8 mouse cellular contexts compared by ENCODE assay signal in the genomic region with DNA sequence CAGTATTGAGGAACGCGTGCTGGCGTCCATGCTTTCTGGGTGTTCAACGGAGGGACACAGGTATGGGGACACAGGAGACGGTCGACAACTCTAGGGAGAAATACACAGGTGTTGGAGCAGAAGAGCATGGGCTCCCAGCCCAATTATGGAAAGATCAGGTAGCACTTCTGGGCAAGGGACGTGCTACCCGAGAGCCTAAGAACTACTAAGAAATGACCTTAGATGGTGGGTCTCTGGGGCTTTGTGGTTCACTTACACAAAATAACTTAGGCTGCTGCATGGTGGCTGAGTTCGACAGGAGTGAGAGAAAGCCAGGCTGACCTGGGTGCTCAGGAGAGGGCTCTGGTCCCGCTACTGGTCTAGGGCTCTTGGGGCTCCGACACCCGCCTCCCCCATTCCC. TPM values are rescaled to one million over a fixed set of nuclear protein-coding genes. Genes with fewer than 3 reads are reported as not detected.
DNase-seq lines count a peak whose midpoint lies in the region; ATAC-seq and TF ChIP-seq lines count a peak whose summit lies in the region.

No protein-coding gene starts in this region.

- DNase-seq in layer of hippocampus, adult 2 months (ENCODE audit: low spot score in 2 of 2) = no peak
- DNase-seq in layer of hippocampus, postnatal 25 days (ENCODE audit: extremely low spot score in 1 of 2, low spot score in 1 of 2) = no peak
- DNase-seq in embryonic facial prominence, embryonic 14.5 days (ENCODE audit: low spot score) = peak; percentile 27
- no peak for DNase-seq in intestine, embryonic 14.5 days (ENCODE audit: low spot score)
- DNase-seq in ovary, adult 18-20 months (ENCODE audit: low spot score) = no peak
- DNase-seq in layer of hippocampus, postnatal 36 days = no peak
- no peak for DNase-seq in cerebellum, postnatal 25 days

- H3K9ac ChIP-seq in embryonic facial prominence, embryonic 14.5 days (ENCODE audit: low read depth, low read length) = 0 out of 2 replicates have a peak overlapping the region, but pooled peaks have one; percentile 71
- H3K9ac ChIP-seq in intestine, embryonic 14.5 days (ENCODE audit: low read length) = no peak overlapping the region
- no peak overlapping the region for H3K9ac ChIP-seq in midbrain, embryonic 16.5 days (ENCODE audit: low read depth, low read length)

- ATAC-seq in embryonic facial prominence, embryonic 14.5 days (ENCODE audit: low read depth) = peak; percentile 61
- no peak for ATAC-seq in intestine, embryonic 14.5 days (replicated peaks; ENCODE audit: low FRiP score, low TSS enrichment, low read depth)
- no peak for ATAC-seq in midbrain, embryonic 16.5 days

- peak overlapping the region; percentile 77; the same call in 1 of the 2 replicates for H3K4me3 ChIP-seq in layer of hippocampus, adult 2 months
- peak overlapping the region; percentile 70 for H3K4me3 ChIP-seq in embryonic facial prominence, embryonic 14.5 days (ENCODE audit: low read depth, low read length)
- H3K4me3 ChIP-seq in intestine, embryonic 14.5 days (ENCODE audit: low read depth, low read length) = peak overlapping the region; percentile 72
- H3K4me3 ChIP-seq in midbrain, embryonic 16.5 days (ENCODE audit: low read depth, low read length) = no peak overlapping the region

- no peaks in the 10 kb centered on the region for H3K36me3 ChIP-seq in embryonic facial prominence, embryonic 14.5 days (ENCODE audit: control insufficient read depth, insufficient read depth, low read length)
- no peaks in the 10 kb centered on the region for H3K36me3 ChIP-seq in intestine, embryonic 14.5 days (ENCODE audit: control insufficient read depth, insufficient read depth, low read length)
- H3K36me3 ChIP-seq in midbrain, embryonic 16.5 days (ENCODE audit: control insufficient read depth, insufficient read depth, low read length) = no peaks in the 10 kb centered on the region

- H3K4me1 ChIP-seq in embryonic facial prominence, embryonic 14.5 days (ENCODE audit: control insufficient read depth, insufficient read depth, low read length) = 0 out of 2 replicates have a peak, but pooled peaks cover 4% of the 10 kb centered on the region
- 0 out of 2 replicates have a peak, but pooled peaks cover 3% of the 10 kb centered on the region for H3K4me1 ChIP-seq in intestine, embryonic 14.5 days (replicated peaks; ENCODE audit: control insufficient read depth, insufficient read depth, low read length)
- peaks cover 5% of the 10 kb centered on the region for H3K4me1 ChIP-seq in midbrain, embryonic 16.5 days (ENCODE audit: control insufficient read depth, insufficient read depth, low read length)

- no peaks in the 10 kb centered on the region for H3K9me3 ChIP-seq in embryonic facial prominence, embryonic 14.5 days (ENCODE audit: control insufficient read depth, low read length)
- H3K9me3 ChIP-seq in intestine, embryonic 14.5 days (ENCODE audit: control insufficient read depth, low read length) = no peaks in the 10 kb centered on the region
- no peaks in the 10 kb centered on the region for H3K9me3 ChIP-seq in midbrain, embryonic 16.5 days (replicated peaks; ENCODE audit: control insufficient read depth, low read length, poor library complexity, severe bottlenecking)

- H3K4me2 ChIP-seq in embryonic facial prominence, embryonic 14.5 days (ENCODE audit: low read depth, low read length) = peak overlapping the region; percentile 94
- peak overlapping the region; percentile 92 for H3K4me2 ChIP-seq in intestine, embryonic 14.5 days (ENCODE audit: low read length)
- peak overlapping the region; percentile 84 for H3K4me2 ChIP-seq in midbrain, embryonic 16.5 days (ENCODE audit: low read length)

- WGBS in embryonic facial prominence, embryonic 14.5 days = 20% methylated on average over 12 of the region's 12 CpGs
- WGBS in intestine, embryonic 14.5 days = 24% methylated on average over 12 of the region's 12 CpGs
- 28% methylated on average over 12 of the region's 12 CpGs for WGBS in midbrain, embryonic 16.5 days

- H3K27me3 ChIP-seq in embryonic facial prominence, embryonic 14.5 days (replicated peaks; ENCODE audit: control insufficient read depth, insufficient read depth, low read length) = peaks cover 27% of the 10 kb centered on the region
- H3K27me3 ChIP-seq in intestine, embryonic 14.5 days (replicated peaks; ENCODE audit: control insufficient read depth, insufficient read depth, low read length) = peaks cover 23% of the 10 kb centered on the region
- H3K27me3 ChIP-seq in midbrain, embryonic 16.5 days (ENCODE audit: control insufficient read depth, insufficient read depth, low read depth, low read length) = peaks cover 13% of the 10 kb centered on the region

- TF ChIP-seq CTCF in layer of hippocampus, adult 2 months (conservative IDR thresholded peaks at IDR 0.05) = no peak

- no peak overlapping the region; the same call in 1 of the 2 replicates for H3K27ac ChIP-seq in layer of hippocampus, adult 2 months
- H3K27ac ChIP-seq in embryonic facial prominence, embryonic 14.5 days (replicated peaks; ENCODE audit: low read depth, low read length) = no peak overlapping the region
- no peak overlapping the region for H3K27ac ChIP-seq in intestine, embryonic 14.5 days (ENCODE audit: low read depth)
- H3K27ac ChIP-seq in midbrain, embryonic 16.5 days (ENCODE audit: low read length) = no peak overlapping the region

RNA-seq across cellular contexts. Expression of gene Parp14, which starts 0.6 kb away (rescaled TPM):
- 1 to 10 TPM; 1.2 to 1.4 TPM for total RNA-seq in layer of hippocampus, adult 2 months (2021)
- 1 to 10 TPM; 1.1 to 1.5 TPM for total RNA-seq in layer of hippocampus, postnatal 25 days (2021)
- 1.2 and 1.3 TPM in 2 replicates for polyA plus RNA-seq in embryonic facial prominence, embryonic 14.5 days (2014; fragmentation: Nextera tagmentation; extraction: Ambion mirVana)
- 1.6 and 2.1 TPM in 2 replicates for polyA plus RNA-seq in intestine, embryonic 14.5 days (2014; fragmentation: Nextera tagmentation; extraction: Ambion mirVana)
- polyA plus RNA-seq in midbrain, embryonic 16.5 days (2015; fragmentation: Nextera tagmentation; extraction: Ambion mirVana) = 0.15 and 0.27 TPM in 2 replicates
- 1 to 10 TPM; 1.3 to 1.9 TPM for total RNA-seq in layer of hippocampus, postnatal 36 days (2021)
